Mouse (Mus musculus) v-Abl transformed pro-B cells (cell line): Measurements from ENCODE around the gene Fam186a.
"Not testable (repeated sequence)": the region's sequence is repeated elsewhere in the genome, so short reads cannot be mapped to it uniquely, and the experiment has no call there.

ENCODE experiments used
- in situ Hi-C, 2 experiments: fragments of 400-800 bp; cut with MboI; formaldehyde crosslinking; loops; one replicate each; pipeline ENCODE4 v1.15.1; 2025; ENCODE audit not compliant: unreplicated experiment in 2 of 2

Fam186a gene

DNA sequence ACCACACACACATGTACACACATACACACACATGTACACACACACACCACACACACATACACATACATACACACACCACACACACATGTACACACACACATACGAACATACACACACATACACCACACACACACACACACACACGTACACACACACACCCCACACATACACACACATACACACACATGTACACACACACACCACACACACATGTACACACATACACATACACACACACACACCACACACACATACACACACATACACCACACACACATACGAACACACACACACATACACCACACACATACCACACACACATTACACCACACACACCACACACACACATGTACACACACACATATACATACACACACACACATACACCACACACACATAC, 30.2 kb downstream of the Fam186a start:
- in situ Hi-C loops: no loop called here

DNA sequence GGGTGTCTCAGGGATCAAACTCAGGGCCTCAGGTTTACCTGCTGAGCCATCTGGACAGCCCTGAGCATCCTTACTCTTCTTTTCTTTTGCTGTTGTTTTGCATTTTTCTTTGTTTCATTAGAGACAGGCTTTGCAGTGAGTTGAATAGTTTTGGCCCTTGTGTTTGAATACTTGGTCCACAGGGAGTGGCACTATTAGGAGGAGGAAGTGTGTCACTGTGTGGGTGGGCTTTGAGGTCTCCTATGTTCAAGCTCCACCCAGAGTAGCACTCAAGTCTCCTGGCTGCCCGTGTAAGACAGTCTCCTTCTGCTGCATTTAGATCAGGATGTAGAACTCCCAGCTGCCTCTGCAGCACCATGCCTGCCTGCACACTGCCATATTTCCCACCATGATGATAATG, 32.4 kb downstream of the Fam186a start:
- in situ Hi-C loops: no loop called here

DNA sequence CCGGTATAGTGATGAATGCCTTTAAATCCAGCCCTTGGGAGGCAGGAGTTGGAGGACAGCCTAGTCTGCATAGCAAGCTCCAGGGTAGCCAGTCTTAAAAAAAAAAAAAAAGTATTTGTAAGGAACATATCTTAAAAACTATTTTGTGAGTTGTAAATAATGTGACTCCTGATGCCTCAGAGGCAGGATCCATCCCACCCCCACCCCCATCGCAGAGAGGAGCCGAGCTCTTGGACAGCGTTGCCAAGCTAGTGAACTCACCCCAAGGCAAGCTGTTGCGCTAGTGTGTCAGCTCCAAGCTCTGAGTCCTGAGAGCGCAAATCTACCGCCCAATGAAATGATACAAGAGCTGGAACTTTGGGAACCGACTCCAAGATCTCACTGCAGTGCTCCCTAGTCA, 35.6 kb downstream of the Fam186a start:
- in situ Hi-C loops: no loop called here

DNA sequence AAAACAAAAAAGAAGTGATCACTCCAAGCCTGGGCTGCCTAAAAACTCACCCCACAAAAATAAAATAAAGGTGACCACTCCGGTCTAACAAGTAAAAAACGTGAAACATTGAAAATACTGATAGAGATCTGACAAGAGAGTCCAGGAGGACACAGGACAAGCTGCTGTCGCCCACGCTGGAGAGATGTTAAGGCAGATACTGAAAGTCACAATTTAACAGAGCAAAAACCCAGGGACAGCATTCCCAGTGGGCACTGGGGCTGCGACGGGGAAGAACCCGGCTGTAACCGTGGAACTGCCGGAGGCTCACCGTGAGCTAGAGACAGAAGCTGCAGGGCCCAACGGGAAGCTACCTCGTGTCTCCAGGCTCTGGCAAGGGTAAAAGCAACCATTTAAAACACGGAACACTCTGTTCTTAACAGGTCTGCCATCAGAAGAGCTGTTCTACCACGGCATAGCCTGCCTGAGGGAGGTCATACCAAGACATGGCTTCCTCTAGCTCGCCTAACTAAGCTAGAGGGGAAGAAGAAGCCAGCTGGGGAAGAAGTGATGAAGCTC, 47.2 kb downstream of the Fam186a start:
- in situ Hi-C loops: no loop called here

DNA sequence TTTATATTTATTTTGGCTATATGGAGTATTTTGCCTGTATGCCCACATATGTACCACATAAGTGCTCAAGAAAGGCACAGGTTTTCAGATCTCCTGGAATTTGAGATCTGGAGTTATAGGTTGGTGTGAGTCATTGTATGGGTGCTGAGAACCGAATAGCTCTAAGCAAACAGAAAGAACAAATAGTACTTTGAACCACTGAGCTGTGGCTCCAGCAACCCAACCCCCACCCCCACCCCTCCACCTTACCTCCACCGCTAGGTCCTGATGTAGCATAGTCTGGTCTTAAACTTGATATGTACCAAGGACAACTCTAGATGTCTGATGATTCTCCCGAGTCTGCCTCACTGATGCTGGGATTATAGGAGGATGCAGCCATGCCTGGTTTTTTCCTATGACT, 49.6 kb downstream of the Fam186a start:
- in situ Hi-C loops: no loop called here

DNA sequence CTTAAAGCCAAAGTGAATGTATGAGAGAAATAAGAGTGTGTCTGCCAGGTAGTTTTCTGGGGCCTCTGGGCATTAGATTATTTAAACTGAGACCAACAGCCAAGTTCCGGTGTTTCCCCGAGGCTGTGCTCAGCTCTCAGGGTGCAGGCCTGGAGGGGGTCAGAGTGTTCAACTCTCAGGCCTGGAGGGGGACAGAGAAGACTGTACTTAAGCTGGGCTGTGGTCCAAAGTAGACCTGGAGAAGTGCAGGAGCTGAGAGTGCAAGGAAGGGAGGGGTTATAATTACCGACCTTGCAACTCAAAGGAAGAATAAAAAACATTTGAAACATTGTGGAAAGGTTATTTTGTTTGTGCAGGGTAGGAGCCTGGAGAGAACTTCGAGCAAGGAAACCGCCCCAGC, 52.2 kb downstream of the Fam186a start:
- in situ Hi-C loops: no loop called here

DNA sequence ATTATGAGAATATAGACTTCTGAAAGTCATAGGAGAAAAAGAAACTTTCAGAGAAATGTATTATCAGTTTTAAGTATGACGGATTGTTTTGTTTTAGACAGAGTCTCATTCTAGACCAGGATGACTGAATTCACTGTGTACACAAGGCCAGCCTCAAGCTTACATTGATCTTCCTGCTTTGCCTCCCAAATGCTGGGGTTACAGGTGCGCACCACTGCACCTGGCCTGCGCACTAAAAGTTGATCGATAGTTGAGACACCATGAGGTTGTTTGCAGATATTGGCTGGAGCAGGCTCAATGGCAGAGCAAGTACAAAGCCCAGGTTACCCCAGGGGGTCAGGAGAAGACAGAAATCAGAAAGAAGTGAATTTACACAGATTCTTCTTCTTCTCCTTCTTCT, 55.1 kb downstream of the Fam186a start:
- in situ Hi-C loops: no loop called here

DNA sequence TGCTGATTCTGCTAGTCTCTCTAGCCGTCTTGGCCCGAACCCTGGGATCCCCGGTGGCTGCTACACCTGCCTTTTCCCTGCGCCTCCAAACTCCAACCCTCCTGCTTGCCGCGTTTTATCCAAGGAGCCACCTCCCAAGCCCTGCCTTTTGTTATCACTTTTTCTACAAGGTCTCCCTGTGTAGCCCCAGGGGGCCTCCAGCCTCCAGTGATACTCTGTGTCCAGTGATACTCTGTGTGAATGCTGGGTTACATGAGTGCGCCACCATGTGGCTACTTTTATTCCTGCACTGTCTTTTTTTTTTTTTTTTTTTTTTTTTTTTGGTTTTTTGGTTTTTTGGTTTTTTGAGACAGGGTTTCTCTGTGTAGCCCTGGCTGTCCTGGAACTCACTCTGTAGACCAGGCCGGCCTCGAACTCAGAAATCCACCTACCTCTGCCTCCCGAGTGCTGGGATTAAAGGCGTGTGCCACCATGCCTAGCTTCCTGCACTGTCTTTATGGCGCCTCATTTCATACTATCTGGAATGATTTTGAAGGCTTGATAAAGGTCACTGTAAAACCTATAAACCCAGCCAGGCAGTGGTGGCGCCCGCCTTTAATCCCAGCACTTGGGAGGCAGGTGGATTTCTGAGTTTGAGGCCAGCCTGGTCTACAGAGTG, 57.4 kb downstream of the Fam186a start:
- in situ Hi-C loops: loop anchor here (5.0 to 10.0 kb wide), 5 partner anchors 72 to 415 kb away; partner anchors contain the start of gene Aqp5 (in 2 of the 2)

DNA sequence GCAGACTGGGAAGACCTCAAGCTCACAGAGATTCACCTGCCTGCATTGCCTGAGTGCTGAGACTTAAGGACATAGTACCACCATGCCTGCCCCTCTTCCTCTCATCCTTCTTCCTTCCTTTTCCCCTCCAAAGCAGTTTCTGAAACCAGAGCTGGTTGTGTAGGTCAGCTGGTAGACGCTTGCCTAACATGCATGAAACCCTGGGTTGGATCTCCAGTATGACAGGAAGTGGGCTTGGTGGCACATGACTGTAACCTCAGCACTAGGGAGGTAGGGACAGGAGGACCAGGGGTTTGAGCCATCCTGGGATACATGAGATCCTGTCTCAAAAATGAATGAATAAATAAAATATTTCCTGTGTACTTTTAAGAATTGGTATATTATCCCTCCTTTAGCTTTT, 59.3 kb downstream of the Fam186a start:
- in situ Hi-C loops: loop anchor here (5.0 to 10.0 kb wide), 5 partner anchors 70 to 413 kb away; partner anchors contain the start of gene Aqp5 (in 2 of the 2)

DNA sequence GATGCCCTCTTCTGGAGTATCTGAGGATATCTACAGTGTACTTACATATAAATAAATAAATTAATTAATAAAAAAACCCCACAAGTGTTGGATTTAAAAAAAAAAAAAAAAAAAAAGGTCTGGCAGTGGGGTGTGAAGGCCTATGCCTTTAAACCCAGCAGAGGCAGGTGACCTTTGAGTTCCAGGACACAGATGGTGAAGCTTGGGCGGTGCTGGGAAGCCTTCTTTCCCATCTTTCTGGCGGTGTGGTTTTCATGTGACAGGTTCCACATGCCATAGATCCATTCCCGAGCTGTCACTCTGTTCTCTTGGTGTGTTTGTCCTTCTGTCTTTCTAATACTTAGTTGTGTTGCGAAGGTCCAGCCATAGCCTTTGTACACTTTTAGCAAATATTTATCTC, 59.8 kb downstream of the Fam186a start:
- in situ Hi-C loops: loop anchor here (5.0 to 10.0 kb wide), 5 partner anchors 70 to 412 kb away; partner anchors contain the start of gene Aqp5 (in 2 of the 2)

DNA sequence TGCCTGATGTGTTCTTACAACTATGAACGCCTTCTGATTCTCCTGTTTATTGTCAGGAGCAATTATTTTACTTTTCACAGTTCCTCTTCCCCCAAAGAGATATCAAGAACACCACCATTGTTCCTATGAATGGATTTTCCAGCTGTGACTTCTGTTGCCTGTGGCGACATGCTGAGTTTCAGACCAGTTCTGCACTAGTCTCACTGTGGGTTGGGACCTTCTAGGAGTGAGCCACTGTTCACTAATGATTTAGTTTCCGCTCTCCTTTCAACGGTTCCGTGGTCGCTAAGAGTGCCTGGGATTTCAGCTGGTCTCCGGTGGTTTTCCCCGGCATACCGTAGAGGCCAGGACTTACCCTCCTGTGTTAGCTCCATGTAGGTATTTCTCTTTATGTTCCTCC, 62.0 kb downstream of the Fam186a start:
- in situ Hi-C loops: loop anchor here (5.0 to 10.0 kb wide), 5 partner anchors 68 to 410 kb away; partner anchors contain the start of gene Aqp5 (in 2 of the 2)

DNA sequence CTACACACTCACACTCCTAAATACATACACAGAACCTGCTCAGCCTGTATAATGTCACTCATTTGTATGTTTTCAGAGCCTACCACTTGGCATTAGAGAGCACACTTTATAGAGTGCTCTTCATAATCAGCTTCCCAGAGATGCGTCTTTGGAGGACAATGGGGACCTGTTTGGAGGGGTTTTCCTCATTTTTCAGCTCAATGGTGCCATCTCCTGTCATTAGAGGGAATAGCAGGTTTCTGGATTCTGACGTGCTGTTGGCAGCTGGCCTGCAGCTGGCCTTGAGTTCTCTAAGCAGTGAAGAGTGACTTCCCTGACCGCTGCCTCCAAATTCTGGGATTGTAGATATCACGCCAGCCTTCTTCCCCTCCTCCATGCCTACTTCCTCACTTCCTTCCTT, 62.5 kb downstream of the Fam186a start:
- in situ Hi-C loops: loop anchor here (10.0 kb wide), 2 partner anchors 310 to 410 kb away; partner anchors contain the start of gene Aqp5 (in 1 of the 2)

DNA sequence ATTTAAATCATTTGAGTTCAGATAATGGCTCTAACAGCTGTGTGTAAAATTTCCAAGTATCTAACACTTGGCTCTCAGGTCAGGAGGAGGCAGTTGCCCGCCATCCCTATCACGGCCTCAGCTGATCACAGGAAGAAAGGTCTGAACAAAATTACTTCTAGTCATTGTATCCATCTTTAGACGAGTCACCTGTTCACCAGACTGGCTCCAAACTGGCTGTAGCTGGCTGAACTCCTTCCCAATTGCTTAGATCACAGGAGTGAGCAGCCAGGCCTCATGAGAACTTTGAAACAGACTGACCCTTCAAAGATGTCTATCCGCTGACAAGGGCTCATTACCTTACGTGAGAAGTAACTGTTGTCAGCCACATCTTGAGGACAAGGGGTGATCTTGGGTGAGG, 63.6 kb downstream of the Fam186a start:
- in situ Hi-C loops: loop anchor here (10.0 kb wide), 2 partner anchors 308 to 408 kb away; partner anchors contain the start of gene Aqp5 (in 1 of the 2)

DNA sequence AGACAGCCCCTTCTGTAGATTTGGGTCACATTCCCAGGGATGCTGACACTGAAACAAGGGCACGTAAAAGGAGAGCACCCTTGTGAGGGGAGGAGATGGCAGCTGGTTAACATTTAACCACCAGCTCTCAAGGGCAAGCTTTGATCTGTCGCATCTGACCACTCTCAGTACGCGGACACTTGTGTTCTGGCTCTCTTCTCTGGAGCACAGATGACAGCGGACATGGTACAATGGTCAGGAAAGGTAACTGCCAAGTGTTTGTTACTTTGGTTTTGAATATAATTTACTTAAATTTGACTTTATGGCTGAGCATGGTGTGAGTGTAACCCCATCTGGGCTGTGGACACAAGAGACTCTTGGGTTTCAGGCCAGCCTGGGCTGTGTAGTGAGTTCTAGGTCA, 64.1 kb downstream of the Fam186a start:
- in situ Hi-C loops: loop anchor here (10.0 kb wide), 2 partner anchors 308 to 408 kb away; partner anchors contain the start of gene Aqp5 (in 1 of the 2)

DNA sequence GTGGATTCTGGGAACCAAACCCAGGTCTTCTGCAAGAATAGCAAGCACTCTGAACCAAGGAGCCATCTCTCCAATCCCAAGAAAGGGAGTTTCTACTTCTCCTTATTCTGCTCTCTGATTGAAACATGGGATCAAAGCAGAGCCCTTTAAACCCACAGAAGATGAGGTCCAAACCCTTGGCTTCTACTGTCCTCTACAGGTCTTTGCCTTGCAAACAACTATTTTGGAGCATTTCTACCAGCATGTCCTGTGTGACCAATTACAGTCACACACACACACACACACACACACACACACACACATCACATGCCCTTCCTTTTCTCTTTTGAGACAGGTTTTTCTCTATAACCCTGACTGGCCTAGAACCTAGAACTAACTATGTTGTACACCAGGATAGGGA, 70.2 kb downstream of the Fam186a start:
- in situ Hi-C loops: loop anchor here (5.0 kb wide), 2 partner anchors 59 to 174 kb away; no protein-coding TSS in a partner anchor

DNA sequence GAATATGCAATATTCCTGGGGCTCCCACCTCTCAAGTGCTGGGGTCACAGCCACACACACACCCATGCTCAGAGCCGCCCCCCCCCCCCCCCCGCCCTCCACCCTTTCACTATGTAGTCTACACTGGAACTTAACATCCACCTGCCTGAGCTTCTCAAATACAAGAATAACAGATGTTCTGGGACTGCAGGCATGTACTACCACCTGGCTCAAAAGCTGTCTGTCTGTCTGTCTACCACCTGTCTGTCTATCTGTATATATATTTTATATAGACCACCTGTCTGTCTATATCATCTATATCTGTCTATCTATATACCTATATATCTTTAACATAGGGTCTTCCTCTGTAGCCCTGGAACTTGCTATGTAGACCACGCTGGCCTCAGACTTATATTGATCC, 75.5 kb downstream of the Fam186a start:
- in situ Hi-C loops: no loop called here

DNA sequence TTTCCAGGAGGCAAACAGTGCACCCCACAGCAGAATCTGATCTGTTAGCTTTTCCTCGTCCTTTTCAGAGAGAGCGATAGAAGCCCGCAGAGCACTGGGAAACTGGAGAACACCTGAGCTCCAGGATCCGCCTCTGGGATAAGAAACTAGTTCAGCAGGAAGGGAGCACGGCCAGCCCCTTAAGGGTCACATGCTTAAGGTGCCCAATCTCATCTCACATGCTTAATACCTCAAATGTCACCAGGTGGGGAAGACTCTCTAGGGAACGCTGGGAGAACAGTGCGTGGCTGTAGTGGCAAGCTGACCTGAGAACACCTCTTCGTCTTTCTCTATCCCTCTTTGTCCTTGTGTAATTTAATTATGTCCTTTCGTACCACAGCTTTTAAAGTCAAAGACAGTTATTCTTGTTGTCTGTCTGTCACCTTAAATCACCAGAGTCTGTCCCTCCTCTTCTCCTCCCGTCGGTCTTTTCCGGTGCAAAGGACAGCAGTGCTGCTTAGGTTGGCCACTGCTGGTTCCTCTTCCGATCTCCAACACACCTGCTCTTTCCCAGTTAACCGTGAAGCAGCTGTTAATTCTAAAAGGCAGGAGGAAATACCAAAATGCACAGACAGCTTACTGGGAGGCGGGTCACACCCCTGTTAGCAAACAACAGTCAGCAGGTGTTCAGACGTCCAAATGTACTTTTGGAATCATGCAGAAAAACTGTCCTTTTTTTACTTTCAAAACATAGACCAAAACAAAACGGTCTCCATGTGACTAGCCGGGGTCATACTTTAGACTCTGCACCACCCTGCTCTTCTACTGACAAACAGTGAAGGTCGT, 76.2 kb downstream of the Fam186a start:
- in situ Hi-C loops: no loop called here

DNA sequence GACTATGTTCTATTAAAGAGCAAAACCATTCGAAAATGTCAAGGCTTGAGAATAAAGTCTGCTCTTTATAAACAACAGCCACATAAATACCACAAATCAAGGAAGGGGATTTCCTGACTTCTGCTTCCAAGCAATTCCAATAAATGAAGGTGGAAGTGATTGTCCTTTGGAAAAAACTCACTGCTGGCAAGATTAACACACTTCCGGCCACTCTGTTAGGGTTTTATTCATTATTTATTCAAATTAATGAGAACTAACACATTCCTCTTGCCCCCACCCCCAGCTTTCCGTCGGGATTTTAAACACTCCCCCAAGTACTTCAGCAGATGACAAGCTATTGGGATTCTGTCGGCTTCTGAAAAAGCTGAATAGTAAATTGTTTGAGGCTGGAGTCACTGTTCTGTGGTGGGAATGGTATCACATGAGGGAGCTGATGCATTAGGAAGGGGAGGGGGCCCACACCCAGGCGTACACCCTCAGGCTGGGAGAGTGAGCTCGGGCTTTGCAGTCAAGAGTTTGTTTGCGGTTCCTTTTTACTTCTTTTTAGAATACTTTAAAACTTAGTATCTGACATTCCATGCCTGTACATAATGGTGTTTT, 77.5 kb downstream of the Fam186a start:
- in situ Hi-C loops: no loop called here

DNA sequence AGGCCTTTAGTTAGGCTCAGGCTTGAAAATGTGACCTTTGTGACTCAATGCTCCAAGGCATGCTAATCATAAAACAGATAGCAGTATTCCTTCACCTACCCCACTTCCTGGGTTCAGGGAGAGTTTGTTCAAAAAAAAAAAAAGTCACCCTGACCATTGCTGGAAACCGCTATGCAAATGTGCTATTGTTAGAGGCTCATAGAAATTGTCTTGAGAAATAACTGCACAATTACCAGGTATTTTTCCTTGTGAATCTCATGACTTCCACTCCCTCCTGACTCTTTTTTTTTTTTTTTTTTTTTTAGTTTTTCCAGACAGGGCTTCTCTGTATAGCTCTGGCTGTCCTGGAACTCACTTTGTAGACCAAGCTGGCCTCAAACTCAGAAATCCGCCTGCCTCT, 79.7 kb downstream of the Fam186a start:
- in situ Hi-C loops: not testable (repeated sequence)

DNA sequence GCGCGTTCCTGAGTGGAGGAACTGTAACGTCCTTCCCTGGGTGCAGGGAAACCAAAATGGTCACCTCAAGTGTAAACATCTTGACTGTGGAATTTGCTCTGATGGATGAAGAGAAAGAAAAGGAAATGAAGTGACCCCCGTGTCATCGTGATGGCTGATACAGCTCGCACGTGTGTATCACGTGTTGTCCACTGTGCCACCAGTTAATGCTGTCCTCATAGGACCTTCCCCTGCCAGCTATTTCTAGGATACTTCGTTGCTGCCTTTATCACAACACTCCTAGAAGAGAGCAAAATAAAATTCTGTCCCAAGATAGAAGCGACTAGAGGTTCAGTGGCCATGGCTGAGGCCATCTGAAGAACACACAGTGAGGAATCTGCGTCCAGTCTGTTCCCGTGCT, 82.8 kb downstream of the Fam186a start:
- in situ Hi-C loops: no loop called here

DNA sequence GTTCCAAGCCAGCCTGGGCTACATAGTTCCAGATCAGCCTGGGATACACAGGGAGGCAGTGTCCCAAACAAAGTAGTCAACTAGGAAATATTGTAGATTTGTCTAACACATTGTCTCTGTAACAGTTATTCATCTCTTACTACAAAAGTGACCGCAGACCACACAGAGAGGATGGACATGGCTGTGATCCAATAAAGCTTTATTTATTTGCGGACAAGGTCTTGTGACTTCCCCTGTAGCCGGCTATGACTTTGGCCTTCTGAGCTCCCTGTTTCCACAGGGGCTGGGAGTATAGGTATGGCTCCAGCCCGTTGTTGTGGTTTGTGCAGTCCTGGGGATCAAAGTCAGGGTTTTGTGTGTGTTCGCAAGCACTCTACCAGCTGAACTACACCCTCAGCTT, 88.3 kb downstream of the Fam186a start:
- in situ Hi-C loops: no loop called here
